28 mouse cellular contexts compared by ENCODE assay signal in genomic region chr17:78577775-78578174, GRCm38 (mm10).
DNase-seq lines count a peak whose midpoint lies in the region; ATAC-seq and TF ChIP-seq lines count a peak whose summit lies in the region.
"Had no signal": no experiment of that assay in that cellular context is flagged by ENCODE, and none has a peak within 500 bp of the region (broad histone marks: within the 10 kb centered on the region; RNA-seq: fewer than 3 reads in every experiment).

No protein-coding gene starts in this region.

- no peaks in the 10 kb centered on the region for H3K9me3 ChIP-seq in stomach, embryonic 14.5 days (ENCODE audit: control insufficient read depth, low read depth, low read length)
- no peaks in the 10 kb centered on the region for H3K9me3 ChIP-seq in stomach, postnatal 0 days (ENCODE audit: control insufficient read depth, low read length)
- no peaks in the 10 kb centered on the region for H3K9me3 ChIP-seq in liver, embryonic 15.5 days (replicated peaks)
- H3K9me3 ChIP-seq in midbrain, postnatal 0 days (ENCODE audit: low read length) = no peaks in the 10 kb centered on the region
- H3K9me3 ChIP-seq: embryonic facial prominence, embryonic 15.5 days; forebrain, embryonic 10.5 days; hindbrain, embryonic 12.5 days; lung, embryonic 15.5 days; midbrain, embryonic 15.5 days; neural tube, embryonic 13.5 days had no signal

- H3K36me3 ChIP-seq in stomach, embryonic 14.5 days (ENCODE audit: control insufficient read depth, insufficient read depth, low read length) = no peaks in the 10 kb centered on the region
- no peaks in the 10 kb centered on the region for H3K36me3 ChIP-seq in stomach, postnatal 0 days (ENCODE audit: control insufficient read depth, insufficient read depth, low read length)
- no peaks in the 10 kb centered on the region for H3K36me3 ChIP-seq in liver, embryonic 15.5 days (replicated peaks)
- H3K36me3 ChIP-seq in midbrain, postnatal 0 days (ENCODE audit: insufficient read depth, low read length) = no peaks in the 10 kb centered on the region
- H3K36me3 ChIP-seq: embryonic facial prominence, embryonic 15.5 days; forebrain, embryonic 10.5 days; hindbrain, embryonic 12.5 days; lung, embryonic 15.5 days; midbrain, embryonic 15.5 days; neural tube, embryonic 13.5 days had no signal

- peak; percentile 28; the same call in 1 of the 2 replicates for ATAC-seq in stomach, embryonic 14.5 days (ENCODE audit: insufficient number of reproducible peaks, insufficient read depth, low FRiP score, low read depth)
- no peak for ATAC-seq in stomach, postnatal 0 days (ENCODE audit: low FRiP score, low TSS enrichment)
- peak; percentile 27 to 44; a peak in 1 of 4 replicates for ATAC-seq in hematopoietic stem cell, adult 5-6 weeks (replicated peaks in 1 of 2; ENCODE audit: insufficient read depth in 1 of 2, low FRiP score in 2 of 2, low TSS enrichment in 1 of 2, low read depth in 1 of 2, poor library complexity in 2 of 2, severe bottlenecking in 2 of 2)
- peak; percentile 93 for ATAC-seq in liver, embryonic 15.5 days (ENCODE audit: insufficient read depth)
- ATAC-seq in midbrain, postnatal 0 days (ENCODE audit: low FRiP score) = no peak
- ATAC-seq: forebrain, embryonic 16.5 days; midbrain, embryonic 15.5 days had no signal

- TF ChIP-seq EP300 in stomach, postnatal 0 days (optimal IDR thresholded peaks at IDR 0.05) = no peak

- TF ChIP-seq CTCF in stomach, postnatal 0 days (IDR thresholded peaks at IDR 0.05; ENCODE audit: low read depth) = no peak
- TF ChIP-seq CTCF in midbrain, postnatal 0 days (IDR thresholded peaks at IDR 0.05) = no peak

- no peak overlapping the region for H3K9ac ChIP-seq in stomach, embryonic 14.5 days (replicated peaks; ENCODE audit: low read depth, low read length)
- H3K9ac ChIP-seq in stomach, postnatal 0 days (ENCODE audit: low read length) = no peak overlapping the region
- H3K9ac ChIP-seq in liver, embryonic 15.5 days = no peak overlapping the region
- H3K9ac ChIP-seq in midbrain, postnatal 0 days (replicated peaks; ENCODE audit: low read length, poor library complexity, severe bottlenecking) = no peak overlapping the region
- H3K9ac ChIP-seq: embryonic facial prominence, embryonic 15.5 days; hindbrain, embryonic 12.5 days; lung, embryonic 15.5 days; midbrain, embryonic 15.5 days; neural tube, embryonic 13.5 days had no signal

- no peak overlapping the region for H3K4me2 ChIP-seq in stomach, embryonic 14.5 days (replicated peaks; ENCODE audit: low read depth, low read length)
- no peak overlapping the region for H3K4me2 ChIP-seq in stomach, postnatal 0 days (replicated peaks; ENCODE audit: low read depth)
- peak overlapping the region; percentile 45 for H3K4me2 ChIP-seq in liver, embryonic 15.5 days
- no peak overlapping the region for H3K4me2 ChIP-seq in midbrain, postnatal 0 days (ENCODE audit: low read depth, low read length, poor library complexity, severe bottlenecking)
- H3K4me2 ChIP-seq: embryonic facial prominence, embryonic 15.5 days; hindbrain, embryonic 12.5 days; lung, embryonic 15.5 days; midbrain, embryonic 15.5 days; neural tube, embryonic 13.5 days had no signal

- no peak overlapping the region for H3K27ac ChIP-seq in stomach, embryonic 14.5 days (ENCODE audit: low read length)
- no peak overlapping the region for H3K27ac ChIP-seq in stomach, postnatal 0 days (replicated peaks)
- H3K27ac ChIP-seq in liver, embryonic 15.5 days (replicated peaks) = no peak overlapping the region
- H3K27ac ChIP-seq in midbrain, postnatal 0 days (ENCODE audit: low read depth, low read length) = no peak overlapping the region
- H3K27ac ChIP-seq: embryonic facial prominence, embryonic 15.5 days; forebrain, embryonic 10.5 days; hindbrain, embryonic 12.5 days; lung, embryonic 15.5 days; midbrain, embryonic 15.5 days; neural tube, embryonic 13.5 days had no signal

- H3K27me3 ChIP-seq in stomach, embryonic 14.5 days (ENCODE audit: control insufficient read depth, insufficient read depth, low read length) = no peaks in the 10 kb centered on the region
- H3K27me3 ChIP-seq in stomach, postnatal 0 days (ENCODE audit: control insufficient read depth, insufficient read depth, low read length) = no peaks in the 10 kb centered on the region
- H3K27me3 ChIP-seq in liver, embryonic 15.5 days = peaks cover 6% of the 10 kb centered on the region; the same call in 1 of the 2 replicates
- H3K27me3 ChIP-seq in midbrain, postnatal 0 days (ENCODE audit: insufficient read depth, low read length) = no peaks in the 10 kb centered on the region
- H3K27me3 ChIP-seq: embryonic facial prominence, embryonic 15.5 days; hindbrain, embryonic 12.5 days; lung, embryonic 15.5 days; midbrain, embryonic 15.5 days; neural tube, embryonic 13.5 days had no signal

- DNase-seq in stomach, postnatal 0 days (ENCODE audit: low spot score) = no peak
- DNase-seq in kidney, adult 9 months = no peak
- DNase-seq in kidney, adult 11 months = no peak
- DNase-seq in midbrain, postnatal 0 days (ENCODE audit: low spot score) = no peak
- DNase-seq: adrenal gland, postnatal 10 days; B cell, adult 2 months; cerebellum, adult 18-20 months; cerebellum, postnatal 14 days; gastrocnemius, postnatal 10 days; heart, adult 11 months; kidney, adult 2 months; kidney, postnatal 14 days; lung, postnatal 36 days; retina, postnatal 1 day; right cerebral cortex, postnatal 25 days; spleen, adult 18-20 months; thymus, postnatal 36 days had no signal

- no peak overlapping the region for H3K4me3 ChIP-seq in stomach, embryonic 14.5 days (ENCODE audit: low read depth, low read length)
- no peak overlapping the region for H3K4me3 ChIP-seq in stomach, postnatal 0 days (ENCODE audit: low read depth, low read length)
- H3K4me3 ChIP-seq in liver, embryonic 15.5 days (replicated peaks) = no peak overlapping the region
- no peak overlapping the region for H3K4me3 ChIP-seq in midbrain, postnatal 0 days (ENCODE audit: low read depth, low read length)
- H3K4me3 ChIP-seq: embryonic facial prominence, embryonic 15.5 days; forebrain, embryonic 10.5 days; hindbrain, embryonic 12.5 days; lung, embryonic 15.5 days; midbrain, embryonic 15.5 days; myocyte; neural tube, embryonic 13.5 days had no signal

- no peaks in the 10 kb centered on the region for H3K4me1 ChIP-seq in stomach, embryonic 14.5 days (ENCODE audit: control insufficient read depth, insufficient read depth, low read length)
- no peaks in the 10 kb centered on the region for H3K4me1 ChIP-seq in stomach, postnatal 0 days (replicated peaks; ENCODE audit: control insufficient read depth, insufficient read depth)
- peaks cover 22% of the 10 kb centered on the region for H3K4me1 ChIP-seq in liver, embryonic 15.5 days (replicated peaks)
- no peaks in the 10 kb centered on the region for H3K4me1 ChIP-seq in midbrain, postnatal 0 days (ENCODE audit: insufficient read depth, low read length)
- H3K4me1 ChIP-seq: forebrain, embryonic 10.5 days; hindbrain, embryonic 12.5 days; lung, embryonic 15.5 days; neural tube, embryonic 13.5 days had no signal

- 68% methylated on average over 9 of the region's 9 CpGs for WGBS in stomach, embryonic 14.5 days
- WGBS in stomach, postnatal 0 days = 60% methylated on average over 9 of the region's 9 CpGs
- 15% methylated on average over 9 of the region's 9 CpGs for WGBS in liver, embryonic 15.5 days (ENCODE audit: insufficient replicate concordance)
- 78% methylated on average over 9 of the region's 9 CpGs for WGBS in midbrain, postnatal 0 days

Comparison
In these comparisons a context has a peak if more than half of its experiments do, and no peak if none do; other contexts are left out.
1. ATAC-seq: peak in stomach, embryonic 14.5 days (single experiment), hematopoietic stem cell, adult 5-6 weeks (2 of 2) and liver, embryonic 15.5 days (single experiment); none in stomach, postnatal 0 days (single experiment) and midbrain, postnatal 0 days (single experiment).